Mouse (Mus musculus) gastrocnemius, postnatal 25 days (tissue): ENCODE measurements at regions not wholly inside any gene's neighbourhood (a gene's known extent, or its start where the extent isn't known, plus 50 kb on each side); places are given as distances from the start of the nearest gene placed in this dataset.
A peak's percentile ranks its signal among the peaks of the same experiment; 100 is the strongest.

ENCODE experiments used
- DNase-seq: peaks from one replicate; pipeline ENCODE4 v3.0.0; 2022

DNA sequence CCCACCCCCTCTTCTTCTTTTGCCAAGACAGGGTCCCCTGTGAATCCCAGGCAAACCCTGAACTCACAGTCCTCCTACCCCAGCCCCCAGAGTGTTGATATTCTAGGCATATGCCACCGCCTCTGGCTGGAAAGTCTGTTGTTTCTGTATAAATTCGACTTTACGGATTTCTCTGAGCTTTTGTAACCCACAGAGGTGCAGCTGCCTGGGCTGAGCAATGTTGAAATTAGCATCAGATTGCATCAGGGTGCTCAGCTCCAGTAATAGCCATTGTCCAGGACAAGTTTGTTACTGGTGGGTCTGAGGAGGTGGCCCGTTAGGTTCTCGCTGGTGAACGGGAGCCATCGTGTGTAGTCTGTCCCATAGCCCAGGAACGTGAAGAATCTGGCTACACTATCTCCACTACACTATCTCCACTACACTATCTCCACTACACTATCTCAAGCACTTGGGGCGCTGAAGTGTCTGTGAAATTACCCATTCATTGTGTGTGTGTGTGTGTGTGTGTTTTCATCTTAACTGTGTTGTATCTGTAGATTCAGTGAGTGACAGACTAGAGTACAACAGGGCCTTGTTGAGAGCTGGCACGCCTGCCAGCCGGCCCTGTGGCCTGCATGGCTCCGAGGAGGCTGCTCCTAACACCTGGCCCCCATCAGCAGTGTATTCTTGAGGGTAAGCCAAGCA, 92.4 kb upstream of the Hnrnpk start:
- DNase-seq: no peak

DNA sequence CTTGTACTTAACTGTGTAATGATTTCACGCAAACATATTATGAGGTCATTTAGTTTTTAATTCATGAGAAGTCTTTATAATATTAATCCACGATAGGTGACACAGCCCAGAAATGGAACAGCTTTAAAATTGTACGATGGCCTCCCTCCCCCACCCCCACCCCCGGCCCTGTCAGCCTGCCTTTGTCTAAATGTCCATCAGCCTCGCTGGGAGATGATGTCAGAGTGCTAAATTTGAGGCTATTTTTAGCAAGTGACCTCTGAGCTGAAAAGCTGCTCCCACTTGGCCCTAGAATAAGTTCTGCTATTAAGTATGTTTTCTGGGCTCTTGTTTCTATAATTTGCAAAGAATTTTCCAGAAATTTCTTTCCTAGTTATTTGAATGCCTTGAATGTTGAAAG, 91.6 kb upstream of the Hnrnpk start:
- no peak for DNase-seq

- DNase-seq: no peak
These were observed 87.7 kb upstream of the Hnrnpk start for GRCm38 (mm10) chr13:58490829-58491228.

DNA sequence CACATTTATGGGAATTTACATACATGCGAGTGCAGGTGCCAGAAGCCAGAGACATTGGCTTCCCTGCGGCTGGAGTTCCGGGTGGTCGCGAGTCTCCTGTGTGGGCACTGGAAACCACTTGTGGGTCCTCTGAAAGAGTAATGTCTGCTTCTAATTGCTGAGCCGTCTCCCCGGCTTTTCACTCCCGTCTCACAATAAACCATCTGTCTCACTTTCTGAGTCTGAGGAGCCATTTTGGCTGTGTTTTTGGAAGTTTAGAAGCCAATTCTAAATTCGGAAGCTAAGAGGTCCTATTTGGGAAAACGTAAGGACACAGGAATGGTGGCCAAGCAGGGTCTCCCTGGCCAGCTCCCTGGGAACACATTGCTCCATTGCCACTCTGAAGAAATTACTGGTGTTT, 81.9 kb upstream of the Hnrnpk start:
- no peak for DNase-seq

GRCm38 (mm10) chr13:58482701-58483100, 79.6 kb upstream of the Hnrnpk start:
- DNase-seq: no peak

DNA sequence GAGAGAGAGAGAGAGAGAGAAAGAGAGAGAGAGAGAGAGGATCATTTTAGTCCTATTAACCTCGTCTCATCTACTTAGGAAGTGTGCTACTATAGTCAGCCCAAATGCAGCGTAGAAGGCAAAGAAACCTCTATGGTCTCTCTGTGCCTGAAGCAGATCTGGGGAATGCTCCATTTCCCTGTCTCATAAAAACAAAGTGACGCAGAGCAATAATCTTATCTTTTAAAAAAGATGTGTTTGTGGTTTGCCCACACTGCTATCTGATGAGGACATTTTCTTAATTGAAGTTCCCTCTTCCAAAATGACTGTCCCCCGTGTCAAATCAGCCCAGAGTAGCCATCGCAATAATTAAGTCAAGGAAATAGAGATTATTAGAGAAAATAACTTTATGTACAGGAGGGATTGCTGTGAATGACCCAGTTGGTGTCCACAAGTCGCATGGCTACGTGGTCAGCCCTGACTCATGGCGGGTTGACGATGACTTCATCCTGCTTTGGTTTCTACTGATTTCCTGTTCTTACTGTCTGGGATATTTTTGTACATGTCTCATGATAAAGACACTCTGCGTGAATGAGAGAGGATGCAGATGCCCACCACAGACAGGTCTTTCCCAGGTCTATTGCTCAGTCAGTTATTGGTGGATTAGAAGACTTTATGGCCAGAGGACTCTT, 77.9 kb upstream of the Hnrnpk start:
- DNase-seq: no peak

GRCm38 (mm10) chr13:58480388-58480927, 77.3 kb upstream of the Hnrnpk start:
- DNase-seq: no peak

DNA sequence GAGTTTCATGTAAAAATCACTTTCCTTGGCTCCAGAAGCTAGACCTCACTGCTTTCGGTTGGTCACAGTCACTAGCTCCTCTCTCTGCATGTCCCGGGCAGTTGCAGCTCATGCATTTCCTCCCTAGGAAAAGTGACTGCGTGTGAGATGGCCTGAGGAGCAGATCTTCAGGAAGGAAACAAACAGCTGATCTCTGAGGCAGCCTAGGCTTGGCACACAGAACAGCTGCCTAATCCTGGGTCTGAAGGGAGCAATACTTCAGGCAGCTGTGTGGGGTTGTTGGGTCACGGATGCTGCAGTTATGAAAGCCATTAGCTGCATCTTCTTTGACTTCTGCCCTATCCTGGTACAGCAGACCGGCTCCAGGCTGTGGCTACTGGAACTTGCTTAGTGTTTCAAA, 75.3 kb upstream of the Hnrnpk start:
- no peak for DNase-seq

GRCm38 (mm10) chr13:58477253-58477652, 74.1 kb upstream of the Hnrnpk start:
- DNase-seq: no peak

DNA sequence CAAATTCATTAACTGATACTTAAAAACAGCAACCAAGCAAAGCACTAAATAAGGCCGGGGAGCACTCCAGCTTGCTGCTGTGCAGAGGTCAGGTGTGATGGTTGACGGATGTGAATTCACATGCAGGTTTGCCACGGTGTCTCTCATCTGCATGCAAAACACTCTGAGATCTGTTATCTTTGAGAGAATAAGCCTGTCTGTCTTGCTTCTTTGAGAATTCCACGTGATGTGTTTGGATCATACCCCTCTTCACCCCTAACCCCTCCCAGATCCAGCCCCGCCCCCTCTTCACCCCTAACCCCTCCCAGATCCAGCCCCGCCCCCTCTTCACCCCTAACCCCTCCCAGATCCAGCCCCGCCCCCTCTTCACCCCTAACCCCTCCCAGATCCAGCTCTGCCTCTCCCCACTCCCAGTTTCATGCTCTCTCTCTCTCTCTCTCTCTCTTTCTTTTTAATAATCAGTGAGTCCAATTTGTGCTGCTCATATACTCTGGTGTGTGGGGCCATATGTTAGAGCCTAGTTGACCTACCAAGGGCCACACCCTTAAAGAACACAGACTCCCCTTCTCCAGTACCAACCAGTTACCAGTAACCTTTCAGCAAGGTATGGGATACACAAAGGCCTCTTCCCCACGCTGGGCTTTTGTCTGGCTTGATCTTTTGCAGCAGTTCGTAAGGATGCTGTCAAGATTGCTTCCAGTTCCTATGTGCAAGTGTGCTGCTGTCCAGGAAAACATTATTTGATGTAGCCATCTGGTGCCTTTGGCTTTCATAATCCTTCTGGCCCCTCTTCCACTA, 73.1 kb upstream of the Hnrnpk start:
- no peak for DNase-seq

DNA sequence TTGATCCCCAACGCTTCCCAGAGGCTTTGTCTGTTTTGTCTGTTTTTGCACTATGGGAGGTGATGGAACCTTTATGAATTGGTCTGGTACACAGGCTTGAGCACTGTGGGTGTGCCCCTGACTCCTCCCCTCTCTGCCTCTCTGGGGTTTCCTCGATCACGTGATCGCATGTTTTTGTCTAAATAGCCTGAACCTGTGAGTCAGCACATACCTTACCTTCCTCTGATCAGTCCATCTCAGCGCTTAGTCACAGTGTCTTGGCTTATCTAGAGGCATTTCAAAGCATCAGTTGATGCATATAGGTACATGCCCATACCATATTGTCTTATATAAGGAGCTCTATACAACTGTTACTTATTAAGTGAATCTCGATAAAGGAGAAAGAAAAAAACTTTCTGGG, 72.4 kb upstream of the Hnrnpk start:
- DNase-seq: no peak

GRCm38 (mm10) chr13:58472455-58472854, 69.3 kb upstream of the Hnrnpk start:
- DNase-seq: no peak

- no peak for DNase-seq
These were observed 68.6 kb upstream of the Hnrnpk start for GRCm38 (mm10) chr13:58471704-58472103.

DNA sequence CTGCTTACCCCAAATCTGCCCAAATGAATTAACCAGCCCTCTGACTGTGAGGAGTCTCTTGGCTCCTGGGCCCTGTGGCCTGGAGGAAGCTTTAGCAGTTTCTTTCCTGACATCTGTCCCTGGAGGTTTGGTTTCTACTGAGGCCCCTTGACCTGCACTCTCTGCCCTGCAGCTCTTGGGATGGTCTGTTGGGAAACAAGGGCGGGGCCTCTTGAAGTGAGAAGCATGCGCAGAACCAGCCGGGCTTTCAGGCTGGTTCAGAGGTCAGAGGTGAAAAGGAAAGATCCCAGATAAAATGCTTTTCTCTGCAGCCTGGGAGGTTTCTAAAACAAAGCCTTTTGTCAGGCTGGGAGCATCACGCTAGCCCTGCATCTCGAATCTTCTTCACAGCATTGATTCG, 66.6 kb upstream of the Hnrnpk start:
- DNase-seq: peak; percentile 17

DNA sequence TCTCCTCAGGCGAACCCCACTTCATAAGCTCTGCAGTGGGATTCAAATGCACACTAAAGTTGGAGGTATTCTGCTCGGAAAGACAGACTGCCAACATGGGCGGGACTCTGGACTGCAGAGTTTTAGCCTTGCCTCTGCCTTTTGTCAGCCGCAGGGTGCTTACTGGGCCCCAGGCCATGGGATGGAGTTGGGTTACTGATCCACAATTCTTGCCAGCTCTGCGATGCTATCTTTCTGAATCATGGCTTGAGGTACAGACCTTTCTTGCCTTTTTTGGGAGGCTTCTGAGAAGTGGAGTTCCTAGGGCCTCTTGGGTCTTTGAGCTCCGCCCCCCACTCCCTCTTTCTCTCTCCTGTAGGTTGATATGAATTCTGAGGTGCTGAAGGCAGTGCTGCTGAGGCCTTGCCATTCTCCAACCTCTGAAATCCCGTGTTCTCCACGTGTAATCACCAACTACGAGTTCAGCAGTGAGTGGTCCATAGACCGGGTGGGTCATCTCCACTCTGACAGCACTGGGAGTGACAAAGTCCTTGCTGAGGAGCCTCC, 64.0 kb upstream of the Hnrnpk start:
- DNase-seq: no peak

GRCm38 (mm10) chr13:58465206-58466104, 62.3 kb upstream of the Hnrnpk start:
- DNase-seq: no peak
